Mouse (Mus musculus) MEL (cell line): ENCODE measurements around the gene Art2b. TPM values are rescaled to one million over a fixed set of nuclear protein-coding genes. Genes with fewer than 3 reads are reported as not detected.

Experiments
- DNase-seq: peaks from one replicate; pipeline ENCODE4 v3.0.0; 2011; ENCODE audit warnings: low read depth, low spot score
- H3K27ac ChIP-seq: 2 replicates; pipeline ENCODE4 v1.5.1; 2012; ENCODE audit warnings: low read depth, mild to moderate bottlenecking, control low read depth, low read length, moderate library complexity; ENCODE audit not compliant: control insufficient read depth
- H3K27me3 ChIP-seq, 2 experiments: fragments of 150-350 bp in 1 of 2; sonication (generic) in 1 of 2; 2 replicates each; pipeline ENCODE4 v1.6.1; 2012; ENCODE audit warnings: low read length in 2 of 2, mild to moderate bottlenecking in 2 of 2, improper control_type of control experiment in 1 of 2, moderate library complexity in 1 of 2; ENCODE audit not compliant: insufficient read depth in 2 of 2, control insufficient read depth in 1 of 2
- H3K36me3 ChIP-seq, 2 experiments: 2 replicates each; pipeline ENCODE4 v1.6.1; 2012 to 2014; ENCODE audit warnings: low read length in 2 of 2, improper control_type of control experiment in 1 of 2, inconsistent platforms in 1 of 2, mild to moderate bottlenecking in 1 of 2; ENCODE audit not compliant: insufficient read depth in 2 of 2, control insufficient read depth in 1 of 2
- H3K4me1 ChIP-seq, 2 experiments: fragments of 150-350 bp in 1 of 2; sonication (generic) in 1 of 2; 2 replicates each; pipeline ENCODE4 v1.6.1; 2012; ENCODE audit warnings: low read length in 2 of 2, improper control_type of control experiment in 1 of 2, mild to moderate bottlenecking in 1 of 2; ENCODE audit not compliant: insufficient read depth in 2 of 2, control insufficient read depth in 1 of 2
- H3K4me3 ChIP-seq, 2 experiments: fragments of 150-350 bp in 1 of 2; sonication (generic) in 1 of 2; 2 replicates each; pipeline ENCODE4 v1.5.1; 2012; ENCODE audit warnings: low read depth in 2 of 2, low read length in 2 of 2, mild to moderate bottlenecking in 2 of 2, moderate library complexity in 2 of 2, control low read depth in 1 of 2, improper control_type of control experiment in 1 of 2; ENCODE audit not compliant: control insufficient read depth in 1 of 2, insufficient read depth in 1 of 2
- H3K79me2 ChIP-seq: 2 replicates; pipeline ENCODE4 v1.6.1; 2012; ENCODE audit warnings: mild to moderate bottlenecking, low read length, moderate library complexity; ENCODE audit not compliant: control insufficient read depth, poor library complexity, insufficient read depth
- H3K9ac ChIP-seq: 2 replicates; pipeline ENCODE4 v1.6.1; 2012; ENCODE audit warnings: low read depth, mild to moderate bottlenecking, control low read depth, low read length, moderate library complexity; ENCODE audit not compliant: control insufficient read depth, poor library complexity, severe bottlenecking
- H3K9me3 ChIP-seq: fragments of 150-350 bp; sonication (generic); replicated peaks from 2 replicates; pipeline ENCODE4 v1.6.1; 2012; ENCODE audit warnings: mild to moderate bottlenecking, low read length, improper control_type of control experiment, moderate library complexity; ENCODE audit not compliant: insufficient read depth
- BHLHE40 ChIP-seq: IDR thresholded peaks from 2 replicates; pipeline ENCODE4 v1.6.1; 2012; ENCODE audit warnings: low read depth, mild to moderate bottlenecking, inconsistent platforms, low read length, improper control_type of control experiment, borderline replicate concordance
- CHD1 ChIP-seq: IDR thresholded peaks from 2 replicates; pipeline ENCODE4 v1.6.1; 2012; ENCODE audit warnings: low read depth, mild to moderate bottlenecking, inconsistent platforms, low read length, improper control_type of control experiment
- E2F4 ChIP-seq: IDR thresholded peaks from 2 replicates; pipeline ENCODE4 v1.6.1; 2011; ENCODE audit warnings: low read depth, low read length, improper control_type of control experiment, borderline replicate concordance
- ELF1 ChIP-seq: IDR thresholded peaks from 2 replicates; pipeline ENCODE4 v1.6.1; 2014; ENCODE audit warnings: low read depth, mild to moderate bottlenecking, inconsistent platforms, low read length, improper control_type of control experiment, moderate library complexity
- EP300 ChIP-seq, 2 experiments: IDR thresholded peaks; 2 replicates each; pipeline ENCODE4 v1.6.1; 2011; ENCODE audit warnings: improper control_type of control experiment in 2 of 2, low read length in 2 of 2, low read depth in 1 of 2, mild to moderate bottlenecking in 1 of 2
- ETS1 ChIP-seq: IDR thresholded peaks from 2 replicates; pipeline ENCODE4 v1.6.1; 2012; ENCODE audit warnings: low read depth, mild to moderate bottlenecking, inconsistent platforms, low read length, improper control_type of control experiment, moderate library complexity
- HCFC1 ChIP-seq: IDR thresholded peaks from 2 replicates; pipeline ENCODE4 v1.6.1; 2012; ENCODE audit warnings: low read depth, mild to moderate bottlenecking, inconsistent platforms, low read length, improper control_type of control experiment, moderate library complexity
- JUND ChIP-seq: IDR thresholded peaks from 2 replicates; pipeline ENCODE4 v1.6.1; 2011; ENCODE audit warnings: low read depth, mild to moderate bottlenecking, improper control_type of control experiment, low read length
- KAT2A ChIP-seq: conservative IDR thresholded peaks from 2 replicates; pipeline ENCODE4 v1.6.1; 2012; ENCODE audit warnings: low read depth, low read length, improper control_type of control experiment, inconsistent platforms
- MAFK ChIP-seq: IDR thresholded peaks from 2 replicates; pipeline ENCODE4 v1.6.1; 2011; ENCODE audit warnings: low read depth, mild to moderate bottlenecking, low read length, improper control_type of control experiment, borderline replicate concordance
- MAZ ChIP-seq: IDR thresholded peaks from 2 replicates; pipeline ENCODE4 v1.6.1; 2012; ENCODE audit warnings: low read depth, mild to moderate bottlenecking, inconsistent platforms, low read length, improper control_type of control experiment
- MEF2A ChIP-seq: IDR thresholded peaks from 2 replicates; pipeline ENCODE4 v1.6.1; 2014; ENCODE audit warnings: low read depth, mild to moderate bottlenecking, inconsistent platforms, low read length, improper control_type of control experiment; ENCODE audit not compliant: poor library complexity, insufficient replicate concordance, severe bottlenecking; ENCODE audit errors: extremely low read depth
- MXI1 ChIP-seq: IDR thresholded peaks from 2 replicates; pipeline ENCODE4 v1.6.1; 2011; ENCODE audit warnings: mild to moderate bottlenecking, low read depth, low read length, improper control_type of control experiment
- MYB ChIP-seq: IDR thresholded peaks from 2 replicates; pipeline ENCODE4 v1.6.1; 2011; ENCODE audit warnings: mild to moderate bottlenecking, low read depth, low read length, improper control_type of control experiment
- NRF1 ChIP-seq: IDR thresholded peaks from 2 replicates; pipeline ENCODE4 v1.6.1; 2014; ENCODE audit warnings: low read depth, mild to moderate bottlenecking, inconsistent platforms, low read length, improper control_type of control experiment, moderate library complexity; ENCODE audit not compliant: poor library complexity, insufficient read depth, severe bottlenecking
- POLR2A ChIP-seq, 2 experiments: IDR thresholded peaks; 2 replicates each; pipeline ENCODE4 v1.6.1; 2011 to 2012; ENCODE audit warnings: low read length in 2 of 2, mild to moderate bottlenecking in 2 of 2, control low read depth in 1 of 2, improper control_type of control experiment in 1 of 2, low read depth in 1 of 2, moderate library complexity in 1 of 2; ENCODE audit not compliant: control insufficient read depth in 1 of 2, insufficient read depth in 1 of 2, poor library complexity in 1 of 2
- POLR2AphosphoS2 ChIP-seq: IDR thresholded peaks from 2 replicates; pipeline ENCODE4 v1.6.1; 2011; ENCODE audit warnings: low read length, improper control_type of control experiment
- POLR2AphosphoS5 ChIP-seq: IDR thresholded peaks from 2 replicates; pipeline ENCODE4 v1.6.1; 2012; ENCODE audit warnings: low read depth, borderline replicate concordance, mild to moderate bottlenecking, inconsistent platforms, low read length, moderate library complexity, mixed read lengths
- RAD21 ChIP-seq: IDR thresholded peaks from 2 replicates; pipeline ENCODE4 v1.6.1; 2011; ENCODE audit warnings: mild to moderate bottlenecking, low read depth, low read length, improper control_type of control experiment
- RCOR1 ChIP-seq: IDR thresholded peaks from 2 replicates; pipeline ENCODE4 v1.6.1; 2012; ENCODE audit warnings: low read depth, mild to moderate bottlenecking, inconsistent platforms, low read length, improper control_type of control experiment
- SMC3 ChIP-seq: IDR thresholded peaks from 2 replicates; pipeline ENCODE4 v1.6.1; 2011; ENCODE audit warnings: low read depth, low read length, improper control_type of control experiment
- TBP ChIP-seq: IDR thresholded peaks from 2 replicates; pipeline ENCODE4 v1.8.0; 2011; ENCODE audit warnings: low read depth, low read length, improper control_type of control experiment
- TCF12 ChIP-seq: IDR thresholded peaks from 2 replicates; pipeline ENCODE4 v1.6.1; 2014; ENCODE audit warnings: low read depth, mild to moderate bottlenecking, inconsistent platforms, low read length, improper control_type of control experiment, moderate library complexity
- UBTF ChIP-seq: IDR thresholded peaks from 2 replicates; pipeline ENCODE4 v1.6.1; 2012; ENCODE audit warnings: low read depth, mild to moderate bottlenecking, inconsistent platforms, low read length, improper control_type of control experiment, moderate library complexity, borderline replicate concordance; ENCODE audit not compliant: insufficient read depth
- USF1 ChIP-seq: IDR thresholded peaks from 2 replicates; pipeline ENCODE4 v1.6.1; 2014; ENCODE audit warnings: low read depth, mild to moderate bottlenecking, inconsistent platforms, low read length, improper control_type of control experiment, moderate library complexity
- USF2 ChIP-seq, 2 experiments: IDR thresholded peaks; 2 replicates each; pipeline ENCODE4 v1.6.1; 2011 to 2012; ENCODE audit warnings: improper control_type of control experiment in 2 of 2, low read length in 2 of 2, borderline replicate concordance in 1 of 2, inconsistent platforms in 1 of 2, low read depth in 1 of 2, mild to moderate bottlenecking in 1 of 2; ENCODE audit not compliant: insufficient read depth in 1 of 2
- ZKSCAN1 ChIP-seq: IDR thresholded peaks from 2 replicates; pipeline ENCODE4 v1.6.1; 2012; ENCODE audit warnings: low read depth, mild to moderate bottlenecking, inconsistent platforms, low read length, improper control_type of control experiment, moderate library complexity
- ZMIZ1 ChIP-seq: IDR thresholded peaks from 2 replicates; pipeline ENCODE4 v1.6.1; 2012; ENCODE audit warnings: low read depth, mild to moderate bottlenecking, inconsistent platforms, low read length, improper control_type of control experiment, moderate library complexity
- polyA plus RNA-seq, 2 experiments: library from polyadenylated mRNA; stranded (reverse) in 1 of 2; unstranded in 1 of 2; fragments of >175 nt in 1 of 2; fragments of >200 nt in 1 of 2; gene quantifications; 2 replicates each; pipeline versions ENCODE4 v1.2.1 to v1.2.4; 2012; ENCODE audit warnings: low replicate concordance in 2 of 2, low read depth in 1 of 2; ENCODE audit not compliant: insufficient read length in 2 of 2, insufficient read depth in 1 of 2, missing spikeins in 1 of 2
- total RNA-seq: library from RNA; depleted of rRNA; stranded (reverse); fragments of 300-350 nt; gene quantifications from 2 replicates; pipeline ENCODE4 v1.2.3, GENCODE M21; 2012; rRNA removed

The Art2b gene
- total RNA-seq (not detected in 2 replicates), polyA plus RNA-seq (not detected)

DNA sequence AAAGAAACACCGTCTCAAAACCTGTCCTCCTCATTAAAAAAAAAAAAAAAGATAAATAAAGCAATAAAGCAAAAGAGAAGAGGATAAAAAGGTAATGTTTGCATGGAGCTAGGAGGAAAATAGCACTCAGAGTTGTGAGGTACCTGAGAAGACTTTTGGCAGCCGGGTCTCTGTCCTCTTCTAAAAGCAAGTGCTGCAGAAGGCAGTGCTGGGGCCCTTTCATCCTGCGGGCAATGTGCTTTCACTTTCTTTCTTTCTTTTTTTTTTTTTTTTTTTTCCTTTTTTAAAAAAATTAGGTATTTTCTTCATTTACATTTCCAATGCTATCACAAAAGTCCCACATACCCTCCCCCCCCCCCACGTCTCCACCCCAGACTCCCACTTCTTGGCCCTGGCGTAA, at the start of gene Art2b:
Gene Art2b, minus strand, starts transcription at position 193 of the 400 bp plus-strand sequence.
- no peak for DNase-seq
- peaks cover 2 to 5% of the 10 kb centered on the region in 2 experiments; a peak in 3 of 4 replicates for H3K27me3 ChIP-seq
- TF ChIP-seq USF2 (IDR thresholded peaks at IDR 0.05; ENCODE audit: borderline replicate concordance in 1 of 2, insufficient read depth in 1 of 2, low read depth in 1 of 2, low read length in 2 of 2) = no peak
- no peak for TF ChIP-seq MAFK
- TF ChIP-seq POLR2AphosphoS2 = no peak
- TF ChIP-seq UBTF = no peak
- TF ChIP-seq ZKSCAN1 = no peak
- TF ChIP-seq POLR2A (IDR thresholded peaks at IDR 0.05; ENCODE audit: control insufficient read depth in 1 of 2, insufficient read depth in 1 of 2, low read depth in 1 of 2, low read length in 2 of 2, poor library complexity in 1 of 2) = no peak
- TF ChIP-seq MYB = no peak
- no peak for TF ChIP-seq SMC3
- no peak for TF ChIP-seq ZMIZ1
- TF ChIP-seq ETS1 = no peak
- TF ChIP-seq HCFC1 = no peak
- no peak for TF ChIP-seq JUND
- no peak for TF ChIP-seq MXI1
- TF ChIP-seq EP300 (IDR thresholded peaks at IDR 0.05; ENCODE audit: low read depth in 1 of 2, low read length in 2 of 2) = no peak
- TF ChIP-seq MEF2A = no peak
- TF ChIP-seq POLR2AphosphoS5 = no peak
- TF ChIP-seq RAD21 = no peak

DNA sequence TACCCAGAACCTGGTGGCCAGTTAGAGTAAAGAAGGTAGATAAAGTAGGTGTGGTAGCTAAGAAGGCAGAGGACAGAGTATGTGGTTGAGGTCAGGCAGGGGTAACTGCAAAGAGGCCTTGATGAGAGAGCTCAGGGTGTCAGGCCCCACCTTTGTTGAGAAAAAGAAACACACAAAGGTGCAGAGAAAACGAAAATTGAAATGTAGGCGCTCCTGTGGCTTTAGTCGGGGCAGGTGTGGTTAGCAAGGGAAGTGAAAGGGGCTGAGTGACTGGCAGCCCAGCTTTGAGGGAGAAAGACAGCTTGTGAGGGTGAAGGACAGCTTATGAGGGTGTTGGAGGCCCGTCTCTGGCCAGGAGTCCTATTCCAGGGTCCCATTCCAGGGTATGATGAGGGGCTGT, 49.1 kb upstream of the Art2b start:
- DNase-seq = no peak
- TF ChIP-seq NRF1 (no peak), TCF12 (no peak), BHLHE40 (no peak), HCFC1 (no peak), USF1 (no peak), KAT2A (no peak), SMC3 (no peak), USF2 (IDR thresholded peaks at IDR 0.05; ENCODE audit: borderline replicate concordance in 1 of 2, insufficient read depth in 1 of 2, low read depth in 1 of 2, low read length in 2 of 2) (no peak), POLR2AphosphoS5 (no peak), MAZ (no peak), E2F4 (no peak), RCOR1 (no peak), POLR2A (IDR thresholded peaks at IDR 0.05; ENCODE audit: control insufficient read depth in 1 of 2, insufficient read depth in 1 of 2, low read depth in 1 of 2, low read length in 2 of 2, poor library complexity in 1 of 2) (no peak), POLR2AphosphoS2 (no peak), TBP (no peak), MEF2A (no peak), UBTF (no peak), CHD1 (no peak), EP300 (IDR thresholded peaks at IDR 0.05; ENCODE audit: low read depth in 1 of 2, low read length in 2 of 2) (no peak), ELF1 (no peak)
- no peak overlapping the region for H3K27ac ChIP-seq

More for the DNA sequence above, at the start of gene Art2b:
- Histone ChIP-seq H3K9me3 (no peaks in the 10 kb centered on the region), H3K36me3 (no peaks in the 10 kb centered on the region), H3K9ac (no peak within 1 kb of the TSS), H3K4me3 (no peak within 1 kb of the TSS), H3K4me1 (no peaks in the 10 kb centered on the region), H3K27ac (no peak within 1 kb of the TSS), H3K79me2 (no peaks in the 10 kb centered on the region)

More for the DNA sequence above, 49.1 kb upstream of the Art2b start:
- H3K79me2 ChIP-seq = no peaks in the 10 kb centered on the region
- no peak overlapping the region for H3K9ac ChIP-seq
- H3K36me3 ChIP-seq = no peaks in the 10 kb centered on the region
- no peak overlapping the region for H3K4me3 ChIP-seq
- H3K27me3 ChIP-seq = peaks cover 6 to 9% of the 10 kb centered on the region in 2 experiments
- no peaks in the 10 kb centered on the region for H3K9me3 ChIP-seq
- H3K4me1 ChIP-seq = no peaks in the 10 kb centered on the region
